Mouse (Mus musculus) forebrain, embryonic 12.5 days (tissue): Measurements from ENCODE around the gene Resp18. TPM values are rescaled to one million over a fixed set of nuclear protein-coding genes. Genes with fewer than 3 reads are reported as not detected.

Source experiments
- ATAC-seq: fragments of 200-750 bp; cut with Nextera tagmentation; 2 replicates; pipeline ENCODE4 v1.8.0; 2017; ENCODE audit warnings: moderate TSS enrichment; ENCODE audit not compliant: low FRiP score
- H3K27ac ChIP-seq: fragments of 300-500 bp; sonication (generic); 2 replicates; pipeline ENCODE4 v1.5.1; 2016; ENCODE audit warnings: mild to moderate bottlenecking
- H3K27me3 ChIP-seq: fragments of 300-500 bp; sonication (generic); 2 replicates; pipeline ENCODE4 v1.6.1; 2016; ENCODE audit warnings: mild to moderate bottlenecking
- H3K36me3 ChIP-seq: fragments of 300-500 bp; sonication (generic); replicated peaks from 2 replicates; pipeline ENCODE4 v1.6.1; 2016; ENCODE audit warnings: mild to moderate bottlenecking
- H3K4me1 ChIP-seq: fragments of 300-500 bp; sonication (generic); 2 replicates; pipeline ENCODE4 v1.6.1; 2016
- H3K4me2 ChIP-seq: fragments of 300-500 bp; sonication (generic); 2 replicates; pipeline ENCODE4 v1.6.1; 2016; ENCODE audit warnings: mild to moderate bottlenecking, moderate library complexity
- H3K4me3 ChIP-seq: fragments of 300-500 bp; sonication (generic); replicated peaks from 2 replicates; pipeline ENCODE4 v1.5.1; 2016; ENCODE audit warnings: mild to moderate bottlenecking
- H3K9ac ChIP-seq: fragments of 300-500 bp; sonication (generic); 2 replicates; pipeline ENCODE4 v1.6.1; 2016; ENCODE audit warnings: mild to moderate bottlenecking
- H3K9me3 ChIP-seq: fragments of 300-500 bp; sonication (generic); 2 replicates; pipeline ENCODE4 v1.6.1; 2016
- WGBS: fragments of 180-500 bp; shearing (Covaris S2); methylation state at CpG from one replicate; pipeline ENCODE4 v1.1.7; 2016; 5-methylcytosine and 5-hydroxymethylcytosine counted together
- polyA plus RNA-seq: library from polyadenylated mRNA; unstranded; fragments of >200 nt; fragmentation: Nextera tagmentation; extraction: Ambion mirVana; gene quantifications from 2 replicates; pipeline ENCODE4 v1.2.1, GENCODE M21; 2016

The Resp18 gene
- polyA plus RNA-seq, 1 experiment from 2014 or later, result 29.2 TPM

- no peak overlapping the region for H3K4me2 ChIP-seq
- no peaks in the 10 kb centered on the region for H3K27me3 ChIP-seq
- no peak for ATAC-seq
- no peak overlapping the region for H3K4me3 ChIP-seq
- WGBS, result 87% methylated on average over 5 of the region's 5 CpGs
- H3K36me3 ChIP-seq, result no peaks in the 10 kb centered on the region
- H3K9ac ChIP-seq, result no peak overlapping the region
- H3K4me1 ChIP-seq, result peaks cover 23% of the 10 kb centered on the region
- H3K9me3 ChIP-seq, result no peaks in the 10 kb centered on the region
- H3K27ac ChIP-seq, result no peak overlapping the region
Observed at GRCm38 (mm10) chr1:75293331-75293701, 15.1 kb upstream of the Resp18 start.

- Histone ChIP-seq H3K27ac (no peak overlapping the region), H3K27me3 (no peaks in the 10 kb centered on the region; the same call in 1 of the 2 replicates), H3K36me3 (no peaks in the 10 kb centered on the region), H3K9me3 (no peaks in the 10 kb centered on the region), H3K4me1 (peaks cover 29% of the 10 kb centered on the region), H3K4me2 (no peak overlapping the region), H3K4me3 (no peak overlapping the region), H3K9ac (no peak overlapping the region)
- WGBS, result 63% methylated on average over 12 of the region's 12 CpGs
- ATAC-seq, result no peak
Observed at GRCm38 (mm10) chr1:75292476-75293330, 14.5 kb upstream of the Resp18 start.

- no peak overlapping the region for H3K4me3 ChIP-seq
- H3K36me3 ChIP-seq, result no peaks in the 10 kb centered on the region
- no peak overlapping the region for H3K4me2 ChIP-seq
- H3K27me3 ChIP-seq, result no peaks in the 10 kb centered on the region; the same call in 1 of the 2 replicates
- no peaks in the 10 kb centered on the region for H3K9me3 ChIP-seq
- no peak overlapping the region for H3K9ac ChIP-seq
- H3K27ac ChIP-seq, result no peak overlapping the region
- H3K4me1 ChIP-seq, result peaks cover 29% of the 10 kb centered on the region
- WGBS, result 86% methylated on average over 8 of the region's 8 CpGs
- no peak for ATAC-seq
Observed at GRCm38 (mm10) chr1:75291321-75291720, 13.1 kb upstream of the Resp18 start.

GRCm38 (mm10) chr1:75290582-75290981 is 12.4 kb upstream of the Resp18 start:
- ATAC-seq, result peak; percentile 39; the same call in 1 of the 2 replicates
- peak overlapping the region; percentile 91 for H3K27ac ChIP-seq

DNA sequence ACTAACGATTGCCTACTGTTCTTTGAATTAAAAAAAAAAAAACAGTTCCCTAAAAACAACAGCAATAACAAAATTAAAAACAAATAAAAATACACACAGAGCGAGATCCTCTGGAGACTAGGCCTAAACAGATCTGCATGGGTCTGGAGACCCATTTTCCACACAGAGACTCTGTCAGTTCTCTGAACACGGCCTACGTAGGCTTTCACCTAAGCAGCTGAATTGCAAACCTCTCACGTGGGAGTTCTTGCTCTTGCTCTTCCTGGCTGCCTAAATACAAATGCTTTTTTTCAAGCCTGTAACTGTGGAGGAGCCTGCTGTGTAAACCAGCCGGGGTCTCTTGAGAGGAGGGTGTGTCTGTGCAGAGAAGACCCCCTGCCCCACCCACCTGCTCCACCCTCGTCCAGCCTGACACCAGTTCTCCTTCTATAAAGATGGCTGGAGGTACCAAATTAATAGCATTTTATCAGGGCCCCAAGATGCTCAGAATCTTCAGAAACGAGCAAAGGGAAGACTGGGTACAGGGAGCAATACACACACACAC is 11.7 kb upstream of the Resp18 start:
- 40% methylated on average over 8 of the region's 8 CpGs for WGBS
- Histone ChIP-seq H3K4me1 (peaks cover 29% of the 10 kb centered on the region), H3K9me3 (no peaks in the 10 kb centered on the region), H3K4me2 (peak overlapping the region; percentile 34), H3K9ac (0 out of 2 replicates have a peak overlapping the region, but pooled peaks have one; percentile 29), H3K4me3 (no peak overlapping the region), H3K27me3 (no peaks in the 10 kb centered on the region; the same call in 1 of the 2 replicates), H3K27ac (peak overlapping the region; percentile 91), H3K36me3 (no peaks in the 10 kb centered on the region)
- peak; percentile 47 for ATAC-seq

More at GRCm38 (mm10) chr1:75290582-75290981, 12.4 kb upstream of the Resp18 start:
- Histone ChIP-seq H3K4me1 (peaks cover 29% of the 10 kb centered on the region), H3K27me3 (no peaks in the 10 kb centered on the region; the same call in 1 of the 2 replicates), H3K4me2 (no peak overlapping the region), H3K9me3 (no peaks in the 10 kb centered on the region), H3K9ac (no peak overlapping the region), H3K4me3 (no peak overlapping the region), H3K36me3 (no peaks in the 10 kb centered on the region)

DNA sequence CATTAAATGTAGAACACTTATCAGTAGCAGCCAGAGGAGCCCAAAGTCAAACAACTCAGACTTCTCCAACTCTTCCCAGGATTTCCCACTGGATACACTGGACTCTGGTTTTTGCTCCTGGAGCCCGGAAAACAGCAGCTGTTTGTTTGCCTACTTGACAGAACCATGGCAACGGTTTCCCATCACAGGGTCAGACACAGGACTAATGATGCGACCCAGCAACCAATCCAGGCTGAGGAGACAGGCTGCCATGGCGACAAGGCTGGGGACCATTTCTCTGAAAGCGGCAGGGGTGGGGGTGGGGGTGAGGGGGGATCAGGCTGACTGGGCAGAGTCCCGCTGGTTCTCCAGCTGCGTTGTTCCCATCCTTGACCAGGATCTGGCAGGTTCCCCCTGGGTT is 11.2 kb upstream of the Resp18 start:
- Histone ChIP-seq H3K36me3 (no peaks in the 10 kb centered on the region), H3K9ac (no peak overlapping the region), H3K27ac (peak overlapping the region; percentile 91), H3K27me3 (no peaks in the 10 kb centered on the region; the same call in 1 of the 2 replicates), H3K9me3 (no peaks in the 10 kb centered on the region), H3K4me3 (no peak overlapping the region), H3K4me2 (peak overlapping the region; percentile 34), H3K4me1 (peaks cover 29% of the 10 kb centered on the region)
- WGBS, result 4% methylated on average over 7 of the region's 7 CpGs
- peak; percentile 95 for ATAC-seq

- H3K9me3 ChIP-seq, result peaks cover 4% of the 10 kb centered on the region; the same call in 1 of the 2 replicates
- H3K4me2 ChIP-seq, result no peak overlapping the region
- no peak overlapping the region for H3K4me3 ChIP-seq
- no peak for ATAC-seq
- H3K27ac ChIP-seq, result no peak overlapping the region
- no peak overlapping the region for H3K9ac ChIP-seq
- H3K4me1 ChIP-seq, result peaks cover 22% of the 10 kb centered on the region
- WGBS, result 90% methylated on average over 7 of the region's 7 CpGs
- H3K36me3 ChIP-seq, result no peaks in the 10 kb centered on the region
- H3K27me3 ChIP-seq, result no peaks in the 10 kb centered on the region; the same call in 1 of the 2 replicates
Observed at GRCm38 (mm10) chr1:75284911-75285310, 6.7 kb upstream of the Resp18 start.

DNA sequence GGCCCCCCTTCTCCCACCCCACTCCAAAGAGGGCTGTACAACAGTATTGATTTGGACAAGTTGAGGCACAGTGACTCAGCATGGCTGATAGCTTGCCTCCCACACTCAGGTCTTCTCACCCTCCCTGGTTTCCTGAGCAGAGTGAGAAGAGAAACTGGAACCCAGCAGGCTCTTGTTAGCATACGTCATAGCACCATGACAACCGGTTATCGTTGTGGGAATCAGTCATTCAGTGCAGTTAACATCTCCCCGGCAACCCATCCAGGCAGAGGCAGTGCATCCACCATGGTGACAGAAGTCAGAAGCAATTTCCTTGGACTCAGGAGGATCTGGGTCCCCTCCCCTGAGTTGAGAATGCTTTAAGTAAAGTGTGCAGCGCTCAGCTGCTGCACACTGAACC is 4.8 kb upstream of the Resp18 start:
- H3K4me1 ChIP-seq, result peaks cover 7% of the 10 kb centered on the region; the same call in 1 of the 2 replicates
- H3K9me3 ChIP-seq, result peaks cover 4% of the 10 kb centered on the region; the same call in 1 of the 2 replicates
- H3K27me3 ChIP-seq, result peaks cover 13% of the 10 kb centered on the region
- 72% methylated on average over 5 of the region's 5 CpGs for WGBS
- H3K4me3 ChIP-seq, result no peak overlapping the region
- no peak overlapping the region for H3K9ac ChIP-seq
- no peak overlapping the region for H3K4me2 ChIP-seq
- H3K27ac ChIP-seq, result no peak overlapping the region
- ATAC-seq, result no peak
- no peaks in the 10 kb centered on the region for H3K36me3 ChIP-seq

DNA sequence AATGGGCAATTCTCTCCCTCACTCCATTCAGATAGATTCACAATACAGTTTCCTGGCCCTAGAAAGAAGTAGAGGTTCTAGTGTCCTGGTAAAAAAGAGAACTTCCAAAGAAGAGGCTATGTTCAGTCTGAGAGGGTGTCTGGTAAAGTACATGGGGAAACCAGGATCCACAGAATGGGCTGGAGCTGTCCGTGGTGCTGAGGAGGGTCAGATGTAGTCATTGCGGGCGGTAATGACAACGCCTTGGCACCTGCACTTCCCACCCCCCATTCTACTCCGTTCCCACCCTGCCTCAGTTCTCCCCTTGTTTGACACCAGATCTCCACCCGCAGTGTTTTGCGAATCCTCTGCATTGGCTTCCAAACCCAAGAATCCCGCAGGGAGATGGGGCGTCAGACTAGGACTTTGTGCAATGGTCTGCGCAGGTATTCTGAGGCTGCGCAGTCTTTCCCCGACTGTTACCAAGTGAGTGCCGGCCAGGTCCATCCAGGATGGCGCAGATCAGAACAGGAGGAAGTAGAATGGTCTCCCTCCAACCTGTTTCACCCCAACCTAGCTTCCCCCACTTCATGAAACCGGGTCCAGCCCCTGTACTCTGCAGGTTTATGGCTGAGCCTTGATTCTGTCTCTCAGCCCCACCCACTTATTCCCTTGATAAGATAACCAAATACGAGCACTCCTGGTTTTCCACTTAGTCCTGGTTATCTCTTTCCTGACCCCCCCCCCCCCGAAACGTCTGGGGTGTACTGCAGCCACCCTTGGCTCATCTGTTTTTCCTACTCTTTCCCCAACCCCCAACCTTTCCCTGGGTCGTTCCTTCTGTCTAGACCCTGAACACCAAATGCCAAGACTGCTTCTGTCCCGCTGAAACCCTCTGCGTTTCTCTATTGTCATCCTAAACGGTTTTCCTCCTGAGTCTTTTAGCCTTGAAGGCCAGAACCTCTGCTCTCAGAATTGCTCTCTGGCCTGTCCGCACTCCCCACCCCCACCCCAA is 723 bp downstream of the Resp18 start:
- peak overlapping the region; percentile 46 for H3K4me2 ChIP-seq
- H3K27ac ChIP-seq, result no peak overlapping the region
- peaks cover 4% of the 10 kb centered on the region; the same call in 1 of the 2 replicates for H3K9me3 ChIP-seq
- peaks cover 53% of the 10 kb centered on the region for H3K27me3 ChIP-seq
- peak overlapping the region; percentile 29 for H3K4me3 ChIP-seq
- H3K36me3 ChIP-seq, result no peaks in the 10 kb centered on the region
- ATAC-seq, result peak; percentile 41; the same call in 1 of the 2 replicates
- no peak overlapping the region for H3K9ac ChIP-seq
- H3K4me1 ChIP-seq, result peaks cover 7% of the 10 kb centered on the region; the same call in 1 of the 2 replicates
- WGBS, result 1% methylated on average over 23 of the region's 23 CpGs

- WGBS, result 11% methylated on average over 32 of the region's 32 CpGs
- Histone ChIP-seq H3K4me1 (peaks cover 7% of the 10 kb centered on the region), H3K27me3 (peaks cover 59% of the 10 kb centered on the region), H3K4me2 (peak within 1 kb of the TSS; percentile 68), H3K4me3 (peak within 1 kb of the TSS; percentile 47), H3K9ac (peak within 1 kb of the TSS; percentile 47), H3K27ac (no peak within 1 kb of the TSS), H3K9me3 (no peaks in the 10 kb centered on the region), H3K36me3 (no peaks in the 10 kb centered on the region)
- peak; percentile 75 for ATAC-seq
Observed at GRCm38 (mm10) chr1:75264091-75264880, 13.9 kb downstream of the Resp18 start, which contains the start of gene Ptprn. Gene Ptprn, minus strand, starts transcription at chr1:75264502.
